ENCODE assay signal across 8 mouse cellular contexts in genomic region chr4:7391596-7391995, GRCm38 (mm10).
DNase-seq lines count a peak whose midpoint lies in the region; ATAC-seq and TF ChIP-seq lines count a peak whose summit lies in the region.

No protein-coding gene starts in this region.

- no peak overlapping the region for H3K27ac ChIP-seq in liver, postnatal 0 days (ENCODE audit: low read depth)

- WGBS in liver, postnatal 0 days (ENCODE audit: insufficient replicate concordance): 81% methylated on average over 7 of the region's 7 CpGs

- DNase-seq in heart, postnatal 14 days: peak; percentile 12 to 18
- DNase-seq in heart, adult 8-10 months (ENCODE audit: low spot score): no peak
- peak; percentile 3 for DNase-seq in right cerebral cortex, adult 18-20 months
- no peak for DNase-seq in right cerebral cortex, adult 2 months (ENCODE audit: low spot score in 2 of 2)
- DNase-seq in embryo, embryonic 10 days (ENCODE audit: low spot score): peak; percentile 47
- peak; percentile 65 for DNase-seq in liver, postnatal 0 days

- H3K4me1 ChIP-seq in liver, postnatal 0 days (ENCODE audit: insufficient read depth): no peaks in the 10 kb centered on the region

- H3K36me3 ChIP-seq in liver, postnatal 0 days (replicated peaks; ENCODE audit: insufficient read depth, low read length): no peaks in the 10 kb centered on the region

- no peak for ATAC-seq in liver, postnatal 0 days
- no peak for ATAC-seq in inflammation-experienced regulatory T-cells, adult 6 months
- no peak for ATAC-seq in monocyte, adult 5-6 weeks (replicated peaks; ENCODE audit: insufficient number of reproducible peaks, low FRiP score, low TSS enrichment, poor library complexity, severe bottlenecking)

- no peaks in the 10 kb centered on the region for H3K9me3 ChIP-seq in liver, postnatal 0 days (ENCODE audit: low read length)

- no peaks in the 10 kb centered on the region for H3K27me3 ChIP-seq in liver, postnatal 0 days (ENCODE audit: insufficient read depth, low read length)

- H3K4me2 ChIP-seq in liver, postnatal 0 days (ENCODE audit: low read depth, low read length): no peak overlapping the region

- H3K9ac ChIP-seq in liver, postnatal 0 days (replicated peaks): no peak overlapping the region

- no peak overlapping the region for H3K4me3 ChIP-seq in liver, postnatal 0 days (ENCODE audit: low read depth, low read length)

- TF ChIP-seq CTCF in liver, postnatal 0 days (IDR thresholded peaks at IDR 0.05; ENCODE audit: low read depth): no peak

- intact Hi-C loops in heart, postnatal 14 days (cut with DNase I): no loop called here

- no peak for TF ChIP-seq EP300 in liver, postnatal 0 days (IDR thresholded peaks at IDR 0.05; ENCODE audit: low read depth)

Comparison
In these comparisons a context has a peak if more than half of its experiments do, and no peak if none do; other contexts are left out.
1. DNase-seq: peak in heart, postnatal 14 days (2 of 2), right cerebral cortex, adult 18-20 months (single experiment), embryo, embryonic 10 days (single experiment) and liver, postnatal 0 days (single experiment); none in heart, adult 8-10 months (single experiment) and right cerebral cortex, adult 2 months (0 of 2).